Comparison of ENCODE assay signal across 28 mouse cellular contexts in the genomic region with DNA sequence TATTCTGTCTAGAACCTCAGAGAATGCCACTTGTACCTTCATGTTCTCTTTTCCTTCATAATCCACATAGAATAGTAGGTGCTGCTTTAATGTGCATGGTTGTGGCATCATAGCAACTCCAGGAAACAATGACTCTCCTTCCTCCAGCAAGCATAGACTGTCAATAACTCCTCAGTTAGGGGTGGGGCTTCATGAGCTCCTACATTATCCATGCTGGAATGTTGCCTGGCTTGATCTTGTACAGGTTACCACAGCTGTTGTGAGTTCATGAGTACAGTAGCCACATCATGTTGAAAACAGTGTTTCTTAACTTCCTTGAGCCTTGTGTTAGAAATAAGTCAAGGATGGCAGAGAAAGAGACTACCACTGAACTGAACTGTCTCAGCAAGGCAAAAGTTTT. TPM values are rescaled to one million over a fixed set of nuclear protein-coding genes. Genes with fewer than 3 reads are reported as not detected.
A peak's percentile ranks its signal among the peaks of the same experiment; 100 is the strongest.
DNase-seq lines count a peak whose midpoint lies in the region; ATAC-seq and TF ChIP-seq lines count a peak whose summit lies in the region.
"Had no signal": no experiment of that assay in that cellular context is flagged by ENCODE, and none has a peak within 500 bp of the region (broad histone marks: within the 10 kb centered on the region; RNA-seq: fewer than 3 reads in every experiment).

No protein-coding gene starts in this region.

- no peak for DNase-seq in liver, embryonic 11.5 days (ENCODE audit: low spot score)
- peak; percentile 62 for DNase-seq in fat pad, adult 2 months (ENCODE audit: extremely low read depth, low read depth, low spot score)
- DNase-seq in stomach, postnatal 0 days (ENCODE audit: low spot score), result peak; percentile 25
- no peak for DNase-seq in left cerebral cortex, postnatal 25 days (ENCODE audit: low spot score in 2 of 2)
- DNase-seq: adrenal gland, postnatal 14 days; cerebellum, adult 11 months; cerebellum, adult 9-11 months; embryo, embryonic 11 days; forebrain, postnatal 0 days; heart, postnatal 10 days; kidney, adult 18-20 months; liver, embryonic 13.5 days; lung, embryonic 14.5 days; right cerebral cortex, postnatal 4 days had no signal

- H3K4me1 ChIP-seq in intestine, postnatal 0 days (replicated peaks; ENCODE audit: control insufficient read depth, insufficient read depth, low read length), result no peaks in the 10 kb centered on the region
- H3K4me1 ChIP-seq in intestine, embryonic 16.5 days (ENCODE audit: control insufficient read depth, insufficient read depth, low read length), result peaks cover 14% of the 10 kb centered on the region
- H3K4me1 ChIP-seq in liver, embryonic 16.5 days (ENCODE audit: control insufficient read depth, low read depth, low read length), result peaks cover 17% of the 10 kb centered on the region
- peaks cover 9% of the 10 kb centered on the region for H3K4me1 ChIP-seq in liver, embryonic 11.5 days (replicated peaks; ENCODE audit: control insufficient read depth, insufficient read depth, low read length)
- H3K4me1 ChIP-seq in stomach, postnatal 0 days (replicated peaks; ENCODE audit: control insufficient read depth, insufficient read depth), result no peaks in the 10 kb centered on the region

- 0 out of 2 replicates have a peak, but pooled peaks have one; percentile 33 for ATAC-seq in intestine, postnatal 0 days
- ATAC-seq in intestine, embryonic 16.5 days, result no peak
- ATAC-seq in liver, embryonic 16.5 days (ENCODE audit: low read depth), result no peak
- ATAC-seq in liver, embryonic 11.5 days (replicated peaks; ENCODE audit: low FRiP score), result no peak
- peak; percentile 90 for ATAC-seq in stomach, postnatal 0 days (ENCODE audit: low FRiP score, low TSS enrichment)
- ATAC-seq: forebrain, postnatal 0 days; midbrain, embryonic 13.5 days had no signal

- no peak overlapping the region for H3K9ac ChIP-seq in intestine, postnatal 0 days (ENCODE audit: low read depth, low read length)
- H3K9ac ChIP-seq in intestine, embryonic 16.5 days (ENCODE audit: low read depth, low read length), result no peak overlapping the region
- no peak overlapping the region for H3K9ac ChIP-seq in liver, embryonic 16.5 days (ENCODE audit: low read depth, low read length)
- H3K9ac ChIP-seq in liver, embryonic 11.5 days (ENCODE audit: low read depth, low read length), result no peak overlapping the region
- H3K9ac ChIP-seq in stomach, postnatal 0 days (ENCODE audit: low read length), result no peak overlapping the region
- H3K9ac ChIP-seq: embryonic facial prominence, embryonic 13.5 days; forebrain, embryonic 12.5 days; forebrain, postnatal 0 days; heart, embryonic 13.5 days; hindbrain, embryonic 14.5 days; liver, embryonic 13.5 days; lung, embryonic 14.5 days; midbrain, embryonic 13.5 days; neural tube, embryonic 13.5 days had no signal

- H3K36me3 ChIP-seq in intestine, postnatal 0 days (ENCODE audit: control insufficient read depth, insufficient read depth), result no peaks in the 10 kb centered on the region
- H3K36me3 ChIP-seq in intestine, embryonic 16.5 days (ENCODE audit: control insufficient read depth, insufficient read depth, low read length), result no peaks in the 10 kb centered on the region
- H3K36me3 ChIP-seq in liver, embryonic 16.5 days (ENCODE audit: control insufficient read depth, insufficient read depth), result no peaks in the 10 kb centered on the region
- no peaks in the 10 kb centered on the region for H3K36me3 ChIP-seq in liver, embryonic 11.5 days (ENCODE audit: control insufficient read depth, insufficient read depth, low read length)
- no peaks in the 10 kb centered on the region for H3K36me3 ChIP-seq in stomach, postnatal 0 days (ENCODE audit: control insufficient read depth, insufficient read depth, low read length)
- H3K36me3 ChIP-seq: embryonic facial prominence, embryonic 13.5 days; midbrain, embryonic 13.5 days; neural tube, embryonic 13.5 days had no signal

- H3K27me3 ChIP-seq in intestine, postnatal 0 days (replicated peaks; ENCODE audit: control insufficient read depth, insufficient read depth, low read length), result no peaks in the 10 kb centered on the region
- H3K27me3 ChIP-seq in intestine, embryonic 16.5 days (replicated peaks; ENCODE audit: control insufficient read depth, insufficient read depth, low read length), result no peaks in the 10 kb centered on the region
- no peaks in the 10 kb centered on the region for H3K27me3 ChIP-seq in liver, embryonic 16.5 days (ENCODE audit: control insufficient read depth, insufficient read depth, low read depth, low read length)
- H3K27me3 ChIP-seq in liver, embryonic 11.5 days (replicated peaks; ENCODE audit: control insufficient read depth, insufficient read depth, low read length), result no peaks in the 10 kb centered on the region
- H3K27me3 ChIP-seq in stomach, postnatal 0 days (ENCODE audit: control insufficient read depth, insufficient read depth, low read length), result no peaks in the 10 kb centered on the region
- H3K27me3 ChIP-seq: embryonic facial prominence, embryonic 13.5 days; forebrain, embryonic 12.5 days; heart, embryonic 13.5 days; liver, embryonic 13.5 days; midbrain, embryonic 13.5 days; neural tube, embryonic 13.5 days had no signal

- no peak overlapping the region for H3K4me3 ChIP-seq in intestine, postnatal 0 days (ENCODE audit: low read depth, low read length)
- H3K4me3 ChIP-seq in intestine, embryonic 16.5 days (ENCODE audit: low read length), result no peak overlapping the region
- H3K4me3 ChIP-seq in liver, embryonic 16.5 days (ENCODE audit: low read depth, low read length), result no peak overlapping the region
- no peak overlapping the region for H3K4me3 ChIP-seq in liver, embryonic 11.5 days (ENCODE audit: low read depth, low read length)
- no peak overlapping the region for H3K4me3 ChIP-seq in stomach, postnatal 0 days (ENCODE audit: low read depth, low read length)
- H3K4me3 ChIP-seq: embryonic facial prominence, embryonic 13.5 days; erythroblast, embryonic 14.5 days; forebrain, embryonic 12.5 days; heart, embryonic 13.5 days; layer of hippocampus, adult 2 months; left cerebral cortex, adult 2 months; liver, embryonic 13.5 days; midbrain, embryonic 13.5 days; neural tube, embryonic 13.5 days had no signal

- H3K4me2 ChIP-seq in intestine, postnatal 0 days (replicated peaks; ENCODE audit: low read depth), result no peak overlapping the region
- no peak overlapping the region for H3K4me2 ChIP-seq in intestine, embryonic 16.5 days (ENCODE audit: low read depth, low read length)
- no peak overlapping the region for H3K4me2 ChIP-seq in liver, embryonic 16.5 days (ENCODE audit: low read depth, low read length)
- H3K4me2 ChIP-seq in liver, embryonic 11.5 days, result no peak overlapping the region
- H3K4me2 ChIP-seq in stomach, postnatal 0 days (replicated peaks; ENCODE audit: low read depth), result no peak overlapping the region
- H3K4me2 ChIP-seq: embryonic facial prominence, embryonic 13.5 days; forebrain, embryonic 12.5 days; heart, embryonic 13.5 days; hindbrain, embryonic 14.5 days; liver, embryonic 13.5 days; lung, embryonic 14.5 days; midbrain, embryonic 13.5 days; neural tube, embryonic 13.5 days had no signal

- TF ChIP-seq EP300 in stomach, postnatal 0 days (optimal IDR thresholded peaks at IDR 0.05), result no peak

- no peak overlapping the region for H3K27ac ChIP-seq in intestine, postnatal 0 days (ENCODE audit: low read depth, low read length)
- H3K27ac ChIP-seq in intestine, embryonic 16.5 days (ENCODE audit: low read length), result no peak overlapping the region
- H3K27ac ChIP-seq in liver, embryonic 16.5 days (ENCODE audit: low read length), result peak overlapping the region; percentile 33; the same call in 1 of the 2 replicates
- H3K27ac ChIP-seq in liver, embryonic 11.5 days (ENCODE audit: low read depth, low read length), result no peak overlapping the region
- H3K27ac ChIP-seq in stomach, postnatal 0 days (replicated peaks), result peak overlapping the region; percentile 35; the same call in 1 of the 2 replicates
- H3K27ac ChIP-seq: embryonic facial prominence, embryonic 13.5 days; forebrain, embryonic 12.5 days; heart, embryonic 13.5 days; hindbrain, embryonic 14.5 days; kidney, postnatal 0 days; layer of hippocampus, adult 2 months; left cerebral cortex, adult 2 months; liver, embryonic 13.5 days; midbrain, embryonic 13.5 days; neural tube, embryonic 13.5 days had no signal

- TF ChIP-seq CTCF in intestine, postnatal 0 days (IDR thresholded peaks at IDR 0.05; ENCODE audit: low read depth), result no peak
- no peak for TF ChIP-seq CTCF in stomach, postnatal 0 days (IDR thresholded peaks at IDR 0.05; ENCODE audit: low read depth)

- intact Hi-C loops in left cerebral cortex, postnatal 25 days (cut with DNase I), result no loop called here

- no peaks in the 10 kb centered on the region for H3K9me3 ChIP-seq in intestine, postnatal 0 days (ENCODE audit: control insufficient read depth)
- no peaks in the 10 kb centered on the region for H3K9me3 ChIP-seq in intestine, embryonic 16.5 days (ENCODE audit: control insufficient read depth, low read length)
- H3K9me3 ChIP-seq in liver, embryonic 16.5 days (replicated peaks; ENCODE audit: control insufficient read depth, low read length), result no peaks in the 10 kb centered on the region
- H3K9me3 ChIP-seq in liver, embryonic 11.5 days (ENCODE audit: control insufficient read depth, low read length), result no peaks in the 10 kb centered on the region
- no peaks in the 10 kb centered on the region for H3K9me3 ChIP-seq in stomach, postnatal 0 days (ENCODE audit: control insufficient read depth, low read length)
- H3K9me3 ChIP-seq: embryonic facial prominence, embryonic 13.5 days; forebrain, embryonic 12.5 days; G1E; heart, embryonic 13.5 days; liver, embryonic 13.5 days; midbrain, embryonic 13.5 days; neural tube, embryonic 13.5 days had no signal

RNA-seq across cellular contexts. Expression of gene Stard7, which starts 8.1 kb away (rescaled TPM):
- 51.7 and 53.7 TPM in 2 replicates for polyA plus RNA-seq in intestine, postnatal 0 days (2015; fragmentation: Nextera tagmentation; extraction: Ambion mirVana)
- polyA plus RNA-seq in intestine, embryonic 16.5 days (2015; fragmentation: Nextera tagmentation; extraction: Ambion mirVana), result 77.6 and 78.1 TPM in 2 replicates
- polyA plus RNA-seq in liver, embryonic 16.5 days (2015; fragmentation: Nextera tagmentation; extraction: Ambion mirVana), result 32.7 and 34.9 TPM in 2 replicates
- 88.9 and 99.6 TPM in 2 replicates for polyA plus RNA-seq in liver, embryonic 11.5 days (2014; fragmentation: Nextera tagmentation; extraction: Ambion mirVana)
- 57.3 and 62.7 TPM in 2 replicates for polyA plus RNA-seq in stomach, postnatal 0 days (2015; fragmentation: Nextera tagmentation; extraction: Ambion mirVana)
- total RNA-seq in left cerebral cortex, postnatal 25 days (2021), result 100 to 1,000 TPM; 108 to 119 TPM

RNA-seq across cellular contexts. Expression of gene Tmem127, which starts 30.5 kb away (rescaled TPM):
- polyA plus RNA-seq in intestine, postnatal 0 days (2015; fragmentation: Nextera tagmentation; extraction: Ambion mirVana), result 32.8 and 35.6 TPM in 2 replicates
- 23.1 and 24.9 TPM in 2 replicates for polyA plus RNA-seq in intestine, embryonic 16.5 days (2015; fragmentation: Nextera tagmentation; extraction: Ambion mirVana)
- 10.3 and 10.7 TPM in 2 replicates for polyA plus RNA-seq in liver, embryonic 16.5 days (2015; fragmentation: Nextera tagmentation; extraction: Ambion mirVana)
- 16.9 and 18.2 TPM in 2 replicates for polyA plus RNA-seq in liver, embryonic 11.5 days (2014; fragmentation: Nextera tagmentation; extraction: Ambion mirVana)
- 27.0 and 27.1 TPM in 2 replicates for polyA plus RNA-seq in stomach, postnatal 0 days (2015; fragmentation: Nextera tagmentation; extraction: Ambion mirVana)
- 10 to 100 TPM; 83.9 to 85.8 TPM for total RNA-seq in left cerebral cortex, postnatal 25 days (2021)

RNA-seq across cellular contexts. Expression of gene Ciao1, which starts 30.5 kb away (rescaled TPM):
- 38.3 and 39.3 TPM in 2 replicates for polyA plus RNA-seq in intestine, postnatal 0 days (2015; fragmentation: Nextera tagmentation; extraction: Ambion mirVana)
- 63.1 and 63.3 TPM in 2 replicates for polyA plus RNA-seq in intestine, embryonic 16.5 days (2015; fragmentation: Nextera tagmentation; extraction: Ambion mirVana)
- 34.7 and 39.8 TPM in 2 replicates for polyA plus RNA-seq in liver, embryonic 16.5 days (2015; fragmentation: Nextera tagmentation; extraction: Ambion mirVana)
- 72.1 and 72.6 TPM in 2 replicates for polyA plus RNA-seq in liver, embryonic 11.5 days (2014; fragmentation: Nextera tagmentation; extraction: Ambion mirVana)
- 41.6 and 42.0 TPM in 2 replicates for polyA plus RNA-seq in stomach, postnatal 0 days (2015; fragmentation: Nextera tagmentation; extraction: Ambion mirVana)
- total RNA-seq in left cerebral cortex, postnatal 25 days (2021), result 10 to 100 TPM; 78.5 to 90.5 TPM

RNA-seq across cellular contexts. Expression of gene Dusp2, which starts 57.8 kb away (rescaled TPM):
- polyA plus RNA-seq in intestine, postnatal 0 days (2015; fragmentation: Nextera tagmentation; extraction: Ambion mirVana), result 3.7 and 4.4 TPM in 2 replicates
- 2.1 and 3.5 TPM in 2 replicates for polyA plus RNA-seq in intestine, embryonic 16.5 days (2015; fragmentation: Nextera tagmentation; extraction: Ambion mirVana)
- 1.8 and 2.2 TPM in 2 replicates for polyA plus RNA-seq in liver, embryonic 16.5 days (2015; fragmentation: Nextera tagmentation; extraction: Ambion mirVana)
- polyA plus RNA-seq in liver, embryonic 11.5 days (2014; fragmentation: Nextera tagmentation; extraction: Ambion mirVana), result 8.8 and 10.1 TPM in 2 replicates
- 2.6 and 3.2 TPM in 2 replicates for polyA plus RNA-seq in stomach, postnatal 0 days (2015; fragmentation: Nextera tagmentation; extraction: Ambion mirVana)
- 1 to 10 TPM; 2.3 to 2.8 TPM for total RNA-seq in left cerebral cortex, postnatal 25 days (2021)
- polyA plus RNA-seq: G1E had no signal

Comparison
In these comparisons a context has a peak if more than half of its experiments do, and no peak if none do; other contexts are left out.
1. ATAC-seq: peak in intestine, postnatal 0 days (single experiment) and stomach, postnatal 0 days (single experiment); none in intestine, embryonic 16.5 days (single experiment), liver, embryonic 16.5 days (single experiment) and liver, embryonic 11.5 days (single experiment).
2. H3K27ac ChIP-seq: peak in liver, embryonic 16.5 days (single experiment) and stomach, postnatal 0 days (single experiment); none in intestine, postnatal 0 days (single experiment), intestine, embryonic 16.5 days (single experiment) and liver, embryonic 11.5 days (single experiment).
3. DNase-seq: peak in fat pad, adult 2 months (single experiment) and stomach, postnatal 0 days (single experiment); none in liver, embryonic 11.5 days (single experiment) and left cerebral cortex, postnatal 25 days (0 of 2).